Mouse (Mus musculus) c-Kit-positive CD71-positive TER-119-negative erythroid progenitor cells, embryonic 14.5 days (primary cell): ENCODE measurements at regions not wholly inside any gene's neighbourhood (a gene's known extent, or its start where the extent isn't known, plus 50 kb on each side); places are given as distances from the start of the nearest gene placed in this dataset.
A peak's percentile ranks its signal among the peaks of the same experiment; 100 is the strongest.

ENCODE experiments used
- DNase-seq: peaks from one replicate; pipeline ENCODE4 v3.0.0-alpha.2; 2013; ENCODE audit warnings: low read depth

DNA sequence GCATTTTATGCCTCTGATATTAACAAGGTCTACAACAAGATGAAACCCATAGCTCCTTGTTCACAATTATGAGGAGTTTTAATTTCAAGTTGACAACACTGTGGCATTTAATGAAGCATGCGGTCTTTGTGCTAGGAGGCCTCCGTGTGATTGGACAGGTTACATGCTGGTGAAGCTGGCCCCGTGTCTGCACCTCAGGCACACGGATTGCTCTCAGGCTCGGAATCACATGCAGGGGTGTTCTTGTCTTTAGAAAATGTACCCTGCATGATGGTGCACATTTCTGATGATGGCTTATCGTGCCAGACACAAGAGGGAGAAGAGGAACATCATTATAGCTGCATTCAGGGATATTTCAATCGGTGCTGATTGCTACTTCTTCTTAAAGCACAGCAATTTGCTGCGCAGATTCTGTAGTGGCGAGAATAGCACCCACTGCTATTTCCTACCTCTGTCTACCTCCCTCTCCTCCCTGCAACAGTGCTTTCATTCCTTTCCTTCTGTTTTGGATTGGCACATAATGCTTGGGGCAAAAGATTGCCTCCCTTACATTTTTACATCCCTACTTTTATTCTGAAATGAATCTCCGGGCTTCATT is 454.9 kb upstream of the Tle4 start:
- no peak for DNase-seq

GRCm38 (mm10) chr19:15047896-15048295 is 450.0 kb upstream of the Tle4 start:
- no peak for DNase-seq

DNA sequence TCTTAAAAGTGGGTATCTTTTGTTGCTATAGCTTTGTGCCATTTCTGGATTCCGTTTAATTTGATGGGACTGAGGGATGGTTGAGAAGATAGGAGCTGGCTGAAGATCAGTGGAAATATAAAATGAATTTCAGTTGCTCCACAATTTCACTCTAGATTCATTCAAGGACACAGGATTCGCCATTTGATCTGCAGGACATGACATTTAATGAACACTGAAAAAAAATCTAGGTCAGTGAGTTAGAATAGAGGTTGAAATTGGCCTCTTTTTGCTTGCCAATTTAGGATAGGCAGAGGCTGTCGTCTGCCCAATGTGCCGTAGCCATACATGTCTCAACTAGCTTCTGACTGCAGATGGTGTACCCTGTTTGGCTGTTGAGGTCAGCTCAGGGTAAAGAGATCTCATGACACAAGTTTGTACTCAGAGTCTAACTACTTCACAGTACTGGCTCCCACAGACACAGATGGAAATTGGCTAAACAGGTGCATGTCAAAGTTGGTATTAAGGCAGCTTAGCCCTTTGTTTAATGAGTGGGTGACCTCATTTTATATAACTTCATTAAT is 449.5 kb upstream of the Tle4 start:
- no peak for DNase-seq

DNA sequence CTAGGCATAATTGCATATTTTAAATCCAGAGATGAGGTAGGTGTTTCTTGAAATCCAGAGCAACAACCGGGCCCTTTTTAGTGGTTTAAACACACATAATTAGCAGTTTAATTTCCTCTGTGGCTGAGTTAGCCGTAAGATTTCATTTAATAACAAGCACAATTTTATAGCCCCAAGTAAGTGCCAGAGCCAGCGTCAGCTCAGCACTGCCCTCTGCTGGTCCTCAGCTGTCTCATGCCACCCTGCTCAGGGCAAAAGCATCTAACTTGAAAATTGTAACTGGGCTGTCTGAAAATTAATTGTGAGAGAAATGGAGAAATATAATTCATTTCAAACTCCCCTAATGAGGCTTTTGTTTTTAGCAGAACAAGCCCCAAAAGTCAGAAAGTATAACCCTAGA is 437.7 kb upstream of the Tle4 start:
- DNase-seq = peak; percentile 14

GRCm38 (mm10) chr19:15033921-15034320 is 436.1 kb upstream of the Tle4 start:
- DNase-seq = no peak

DNA sequence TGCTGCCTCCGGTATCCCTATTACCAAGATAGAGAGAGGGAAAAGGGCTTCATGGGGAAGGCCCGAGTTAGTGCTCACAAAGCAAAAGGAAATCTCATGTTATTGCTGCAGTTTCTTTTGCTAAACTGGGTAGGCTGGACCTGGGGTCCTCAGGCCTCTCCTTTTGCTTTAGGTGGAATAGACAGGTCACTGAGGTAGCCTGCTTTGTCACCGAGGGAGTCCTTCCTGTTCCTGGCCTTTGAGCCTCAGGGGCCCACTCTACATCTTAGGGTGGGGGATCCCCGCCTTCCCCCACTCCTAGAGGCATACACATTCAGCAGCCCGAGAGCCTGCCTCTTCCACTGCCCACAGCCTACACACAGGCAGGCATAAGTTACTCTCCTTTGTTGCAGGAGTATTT is 435.5 kb upstream of the Tle4 start:
- no peak for DNase-seq

DNA sequence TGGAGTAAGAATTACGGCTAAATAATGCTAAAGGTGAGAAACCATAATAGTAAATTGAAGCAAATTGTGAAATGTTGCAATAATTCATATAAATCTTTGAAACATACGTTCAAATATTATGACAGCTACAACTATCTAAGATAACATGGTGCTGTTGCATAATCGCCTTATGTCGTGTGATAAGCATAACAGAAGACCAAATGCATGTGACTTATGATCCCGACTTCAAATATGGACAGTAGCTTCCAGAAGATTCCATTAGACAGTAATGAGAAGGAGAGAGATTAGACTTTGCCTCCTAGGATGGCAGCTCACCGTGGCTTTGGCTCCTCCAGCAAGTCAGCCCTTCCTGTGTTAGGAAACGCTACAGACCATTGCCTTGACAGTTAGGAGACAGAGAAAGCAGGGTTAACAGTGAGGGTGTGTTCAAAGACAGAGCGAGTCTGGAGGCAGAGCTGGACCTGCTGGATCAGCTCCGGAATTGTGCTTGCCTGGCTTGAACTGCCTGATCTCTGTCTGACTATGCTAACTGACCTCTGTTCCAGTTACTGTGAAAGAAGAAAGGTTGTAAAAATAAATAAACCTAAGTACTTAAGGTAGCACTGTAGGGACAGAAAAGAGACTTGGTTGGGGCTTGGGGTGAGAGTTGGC is 434.6 kb upstream of the Tle4 start:
- no peak for DNase-seq

DNA sequence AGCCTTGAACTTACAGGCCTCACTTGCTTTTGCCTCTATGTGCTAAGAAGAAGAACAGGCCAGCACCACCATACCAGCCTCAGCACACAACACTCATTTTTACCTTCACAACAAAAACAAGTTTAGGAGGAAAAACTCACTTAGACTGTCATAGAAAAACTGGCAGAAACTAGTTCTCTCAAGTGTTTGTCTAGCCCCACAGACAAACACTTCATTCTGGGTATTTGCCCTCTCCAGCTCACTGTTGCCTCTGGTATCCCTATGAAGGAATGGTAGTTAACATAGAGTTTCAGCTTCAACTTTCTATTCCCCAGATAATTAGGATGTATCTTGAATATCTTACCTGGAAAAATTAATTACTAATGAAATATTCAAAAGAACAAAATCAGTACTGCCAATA is 433.6 kb upstream of the Tle4 start:
- DNase-seq = no peak

DNA sequence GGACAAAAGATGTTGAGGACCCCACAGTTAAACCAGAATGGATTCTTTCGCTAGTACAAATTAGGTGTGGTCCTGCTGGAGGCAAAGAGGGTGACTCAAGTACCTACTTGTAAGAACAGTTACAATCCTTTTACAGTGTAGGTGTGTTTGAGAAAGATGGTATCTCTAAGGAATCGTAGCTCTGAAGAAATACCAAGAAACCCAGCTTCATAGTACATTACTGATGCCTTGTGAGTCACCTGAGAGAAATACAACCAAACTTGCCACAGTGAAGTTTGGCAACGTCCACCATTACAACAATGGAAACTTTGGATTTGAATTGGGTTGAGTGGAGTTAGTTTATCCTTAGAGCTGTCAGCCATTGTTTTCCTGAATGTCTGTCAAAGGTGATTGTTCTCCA is 405.7 kb upstream of the Tle4 start:
- DNase-seq = no peak

DNA sequence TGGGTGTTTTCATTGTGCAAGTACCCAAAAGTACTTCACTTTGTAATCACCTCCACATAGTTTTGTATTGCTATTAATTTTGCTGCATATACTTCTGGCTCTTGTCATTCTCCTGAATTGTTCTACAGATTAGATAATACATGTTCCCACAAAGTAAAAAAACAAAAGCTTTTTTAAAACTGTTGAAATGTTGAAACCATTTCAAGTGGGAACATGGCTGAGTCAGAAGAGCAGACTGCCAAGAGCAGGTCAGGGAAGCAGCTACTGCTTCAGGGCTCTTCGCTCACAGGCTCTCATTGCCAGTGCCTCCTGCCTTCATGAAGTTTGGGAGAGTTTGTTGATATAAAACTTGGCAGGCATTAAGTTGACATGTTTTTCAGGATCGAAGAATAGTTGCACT is 395.5 kb upstream of the Tle4 start:
- DNase-seq = no peak

- no peak for DNase-seq
Observed at GRCm38 (mm10) chr19:14970161-14970560, 372.3 kb upstream of the Tle4 start.

DNA sequence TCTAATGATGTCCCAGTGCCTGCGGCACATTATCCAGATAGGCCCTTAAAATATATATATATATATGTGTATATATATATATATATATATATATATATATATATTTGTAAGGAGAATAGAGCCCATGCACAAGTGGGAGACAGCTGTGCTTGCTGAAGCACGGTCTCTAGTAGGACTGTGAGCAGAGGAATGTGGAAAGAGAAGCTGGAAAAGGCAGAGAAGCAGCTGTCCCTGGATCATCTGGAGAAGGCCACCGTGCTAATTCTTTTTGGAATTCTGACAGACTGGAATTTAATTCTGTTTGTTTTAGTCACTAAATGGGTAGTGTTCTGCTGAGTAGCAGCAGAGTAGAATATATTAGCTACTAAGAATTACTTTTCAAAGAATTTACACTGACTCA is 370.4 kb upstream of the Tle4 start:
- no peak for DNase-seq

GRCm38 (mm10) chr19:14957727-14958126 is 359.9 kb upstream of the Tle4 start:
- no peak for DNase-seq

DNA sequence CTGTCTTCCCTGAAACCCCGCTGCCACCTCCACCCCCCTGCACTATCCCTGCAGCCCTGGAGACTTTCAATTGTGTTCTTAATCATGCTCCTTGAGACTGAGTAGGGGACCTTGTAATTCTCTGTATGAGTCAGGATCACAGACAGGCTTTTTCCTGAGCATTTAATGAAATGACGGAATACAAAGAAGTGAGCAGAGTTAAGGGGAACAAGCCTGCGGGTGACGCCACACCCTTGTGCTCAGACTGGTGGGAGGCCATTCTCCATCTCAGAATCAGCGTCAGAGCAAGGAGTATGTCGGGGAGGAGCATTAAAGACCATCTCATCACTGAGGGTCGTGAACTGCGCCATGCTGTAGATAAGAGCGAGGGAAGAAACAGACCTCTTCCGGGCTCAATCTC is 359.3 kb upstream of the Tle4 start:
- no peak for DNase-seq

DNA sequence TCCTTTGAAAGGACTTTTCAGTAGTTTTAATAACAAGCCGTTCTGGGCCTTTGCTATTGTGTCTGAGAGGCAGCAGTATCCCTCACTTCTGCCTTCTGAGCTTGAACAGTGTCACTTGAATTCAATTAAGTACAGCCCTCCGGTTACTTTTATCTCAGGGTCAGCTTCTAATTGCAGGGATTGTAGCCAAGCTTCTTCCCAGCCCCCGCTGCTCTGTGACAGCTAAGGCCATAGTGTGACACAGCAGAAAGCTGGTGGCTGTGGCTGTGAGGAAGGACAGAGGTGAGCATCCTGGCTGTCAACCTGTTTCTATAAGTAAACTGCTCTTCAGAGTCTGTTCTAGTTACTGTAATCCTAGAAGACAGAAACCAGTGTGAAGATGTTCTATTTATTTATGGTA is 358.5 kb upstream of the Tle4 start:
- no peak for DNase-seq

- no peak for DNase-seq
Observed at GRCm38 (mm10) chr19:14955969-14956368, 358.1 kb upstream of the Tle4 start.

- DNase-seq = no peak
Observed at GRCm38 (mm10) chr19:14940207-14940952, 342.5 kb upstream of the Tle4 start.

- DNase-seq = no peak
Observed at GRCm38 (mm10) chr19:14922238-14922637, 324.4 kb upstream of the Tle4 start.

GRCm38 (mm10) chr19:14911056-14911850 is 313.4 kb upstream of the Tle4 start:
- no peak for DNase-seq

DNA sequence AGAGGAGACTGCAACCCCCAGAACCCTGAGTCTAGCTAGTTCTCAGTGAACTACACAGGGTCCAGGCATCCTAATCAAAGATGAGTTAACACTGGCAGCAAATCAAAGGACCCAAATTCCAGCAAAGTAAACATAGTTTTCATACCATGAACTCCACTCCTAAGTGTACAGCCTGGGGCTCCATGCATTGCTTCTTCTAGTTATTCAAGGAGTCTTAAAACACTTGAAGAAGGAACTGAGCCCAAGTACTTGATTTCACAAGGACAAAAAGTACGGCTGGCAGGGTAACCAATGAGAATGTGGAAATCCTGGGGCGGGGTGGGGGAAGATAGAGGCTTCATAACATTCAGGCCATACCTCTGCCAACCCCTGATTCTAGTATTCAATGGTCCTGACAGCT is 297.0 kb upstream of the Tle4 start:
- DNase-seq = no peak

DNA sequence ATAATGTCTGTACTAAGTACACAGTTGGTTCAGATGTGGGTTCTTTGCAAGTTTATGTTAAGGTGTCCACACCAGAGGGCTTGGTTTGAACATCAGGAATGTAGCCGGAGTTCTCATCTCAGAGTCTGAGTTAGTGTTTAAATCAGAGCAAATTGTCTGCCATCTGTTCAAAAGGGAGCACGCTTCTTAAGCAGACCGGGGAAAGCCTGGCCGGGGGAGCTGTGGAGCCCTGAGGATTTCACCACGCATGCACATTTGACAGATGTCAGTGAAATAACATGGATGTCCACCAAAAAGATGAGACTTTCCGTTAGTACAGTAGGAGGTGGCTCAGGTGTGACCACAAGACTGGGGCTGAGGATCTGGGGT is 294.5 kb upstream of the Tle4 start:
- DNase-seq = no peak

DNA sequence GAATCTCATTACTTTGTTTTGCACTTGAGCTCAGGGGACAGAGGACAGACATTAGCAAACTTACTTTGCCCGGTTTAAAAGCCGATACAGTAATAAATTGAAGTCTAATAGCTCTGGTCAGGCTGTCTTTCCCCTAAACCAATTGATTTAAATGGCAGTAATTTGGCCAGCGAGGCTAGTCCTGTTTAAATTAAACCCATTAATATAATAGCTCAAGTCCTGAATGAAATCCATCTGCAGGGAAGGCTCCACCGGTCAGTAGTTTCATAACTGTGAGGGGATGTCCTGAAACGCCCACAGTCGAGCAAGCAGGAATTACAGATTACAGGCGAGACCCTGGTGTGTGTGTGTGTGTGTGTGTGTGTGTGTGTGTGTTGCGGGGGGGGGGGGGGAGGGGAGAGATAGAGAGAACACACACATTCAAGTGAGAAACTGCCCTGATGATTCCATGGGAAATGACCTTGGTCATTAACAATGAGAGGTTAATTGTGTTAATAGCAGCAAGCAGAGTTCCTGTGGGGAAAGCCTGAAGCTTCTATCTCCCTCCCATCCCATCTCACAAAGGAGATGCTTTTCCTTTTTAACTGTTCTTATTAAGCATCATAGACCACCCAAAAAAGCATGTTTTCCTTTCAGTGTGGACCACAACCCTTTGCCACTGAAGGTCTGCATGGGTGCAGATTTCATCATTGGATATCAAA is 294.0 kb upstream of the Tle4 start:
- DNase-seq = no peak
